Mouse (Mus musculus) heart, postnatal 0 days (tissue): ENCODE results near the gene Mb21d2.

Experiments
- CTCF ChIP-seq: IDR thresholded peaks from 2 replicates; pipeline ENCODE4 v1.5.1; 2016; ENCODE audit warnings: antibody characterized with exemption, control low read depth, low read depth
- EP300 ChIP-seq: IDR thresholded peaks from 2 replicates; pipeline ENCODE4 v1.6.1; 2016; ENCODE audit warnings: antibody characterized with exemption, low read depth

GRCm38 (mm10) chr16:28868864-28869263 lies 60.6 kb downstream of the Mb21d2 start:
- TF ChIP-seq CTCF (no peak), EP300 (no peak)
